Mouse (Mus musculus): ENCODE measurements around the gene Sec14l2.

Sec14l2 gene

GRCm38 (mm10) chr11:4122742-4123579 is at the start of gene Sec14l2:
TSS of gene Sec14l2 (minus strand) at chr11:4123415.
- in situ Hi-C loops (cut with MboI; ENCODE audit: low pct_unique_long_range_greater_than_20kb in 1 of 2, low sequenced_read_pairs in 2 of 2, unreplicated experiment in 1 of 2) = no loop called here

DNA sequence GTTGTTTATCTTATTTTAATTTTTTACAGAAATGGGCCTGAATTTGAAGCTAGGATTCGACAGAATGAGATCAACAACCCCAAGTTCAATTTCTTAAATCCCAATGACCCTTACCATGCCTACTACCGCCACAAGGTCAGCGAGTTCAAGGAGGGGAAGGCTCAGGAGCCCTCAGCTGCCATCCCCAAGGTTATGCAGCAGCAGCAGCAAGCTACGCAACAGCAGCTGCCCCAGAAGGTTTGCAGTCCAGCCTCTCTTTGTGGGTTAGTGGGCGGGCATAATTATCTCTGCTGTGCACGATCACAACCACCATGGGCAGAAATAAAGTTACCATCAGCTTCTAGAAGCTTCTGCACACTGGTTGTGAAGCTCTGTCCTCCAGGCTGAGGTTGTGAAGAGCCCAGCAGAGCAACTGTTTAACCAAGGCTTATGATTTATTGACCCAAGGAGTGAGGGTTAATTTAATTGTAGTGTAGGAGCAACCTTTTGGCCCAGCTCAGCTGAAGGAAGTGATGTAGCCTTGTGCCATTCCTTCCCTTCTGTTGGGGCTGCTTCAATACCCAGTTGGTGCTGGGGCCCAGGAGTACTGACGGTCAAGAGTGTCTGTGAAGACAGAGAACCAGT is 43.4 kb upstream of the Sec14l2 start:
- in situ Hi-C loops (cut with MboI; ENCODE audit: low pct_unique_long_range_greater_than_20kb in 1 of 2, low sequenced_read_pairs in 2 of 2, unreplicated experiment in 1 of 2) = no loop called here

DNA sequence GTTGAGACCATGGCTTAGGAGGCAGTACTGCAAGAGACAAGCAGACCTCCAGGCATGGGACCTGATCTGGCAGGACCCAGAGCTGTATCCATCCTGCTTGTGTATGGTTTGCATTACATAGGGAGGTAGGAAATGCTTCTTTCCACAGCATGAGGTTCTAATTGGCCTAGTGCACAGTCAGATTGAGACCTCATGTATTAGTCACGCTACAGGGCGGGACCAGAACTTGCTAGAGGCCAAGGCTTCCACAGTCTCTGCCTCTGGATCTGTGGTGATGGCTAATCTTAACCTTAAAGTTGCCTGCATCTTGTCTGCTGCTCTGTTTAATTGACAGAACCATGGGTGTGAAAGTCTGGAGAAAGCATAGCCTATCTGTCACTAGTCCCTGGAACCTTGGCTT is 41.5 kb upstream of the Sec14l2 start:
- in situ Hi-C loops (cut with MboI; ENCODE audit: low pct_unique_long_range_greater_than_20kb in 1 of 2, low sequenced_read_pairs in 2 of 2, unreplicated experiment in 1 of 2) = no loop called here

DNA sequence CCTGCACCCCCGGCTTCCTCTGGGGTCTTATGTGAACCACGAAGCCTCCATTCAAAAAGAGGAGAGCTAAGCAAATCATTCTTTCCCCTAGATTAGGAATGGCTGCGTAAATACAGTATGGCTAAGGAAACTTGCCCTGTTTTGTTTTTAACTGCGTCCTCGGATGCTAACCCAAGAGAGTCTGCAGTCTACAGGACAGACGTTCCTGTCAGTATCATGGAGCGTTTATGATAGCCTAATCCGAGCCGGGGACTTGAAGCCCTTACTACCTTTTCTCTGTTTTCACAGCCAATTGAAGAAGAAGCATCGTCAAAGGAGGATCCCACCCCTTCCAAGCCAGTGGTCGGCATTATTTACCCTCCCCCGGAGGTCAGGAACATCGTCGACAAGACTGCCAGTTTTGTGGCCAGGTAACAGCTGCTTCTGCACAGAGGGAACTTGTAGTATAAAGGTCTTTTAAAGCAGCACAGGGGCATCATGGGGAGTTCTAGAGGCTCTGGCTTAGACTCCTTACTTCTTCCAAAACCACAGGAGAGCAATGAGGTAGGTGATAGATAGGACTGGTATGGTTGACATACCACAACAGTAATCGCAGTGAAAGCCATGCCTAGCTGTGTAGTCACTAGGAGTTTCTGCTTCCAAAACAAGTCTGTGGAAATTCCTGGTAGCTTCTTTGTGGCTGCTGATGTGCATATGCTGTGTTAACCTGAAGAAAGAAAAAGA is 37.7 kb upstream of the Sec14l2 start:
- in situ Hi-C loops (cut with MboI; ENCODE audit: low pct_unique_long_range_greater_than_20kb in 1 of 2, low sequenced_read_pairs in 2 of 2, unreplicated experiment in 1 of 2) = no loop called here

- in situ Hi-C loops (cut with MboI; ENCODE audit: low pct_unique_long_range_greater_than_20kb in 1 of 2, low sequenced_read_pairs in 2 of 2, unreplicated experiment in 1 of 2) = no loop called here
These were observed 36.8 kb upstream of the Sec14l2 start, which contains the start of the genes Ccdc157 and Sf3a1 for GRCm38 (mm10) chr11:4159808-4160708. TSS of gene Ccdc157 (minus strand) at chr11:4160293. TSS of gene Sf3a1 (plus strand) at chr11:4160350.

GRCm38 (mm10) chr11:4158676-4159075 is 35.5 kb upstream of the Sec14l2 start:
- in situ Hi-C loops (cut with MboI; ENCODE audit: low pct_unique_long_range_greater_than_20kb in 1 of 2, low sequenced_read_pairs in 2 of 2, unreplicated experiment in 1 of 2) = no loop called here

DNA sequence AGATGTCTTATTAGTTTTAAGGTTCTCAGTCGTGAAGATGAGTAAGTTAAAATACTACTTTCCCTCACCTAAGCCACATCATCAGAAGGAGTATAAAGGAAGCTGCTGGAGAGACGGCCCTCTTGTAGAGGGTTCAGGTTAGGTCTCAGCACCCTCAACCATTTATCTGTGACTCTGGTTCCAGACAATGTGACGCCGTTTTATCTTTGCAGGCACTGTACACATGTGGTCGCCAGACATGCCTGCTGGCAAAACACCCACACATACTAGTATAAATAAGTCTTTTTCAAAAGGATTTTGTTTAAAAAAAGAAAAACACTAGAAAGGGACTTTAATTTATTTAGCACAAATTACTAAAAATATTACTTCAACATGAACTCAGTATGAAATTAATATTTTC is 32.4 kb upstream of the Sec14l2 start:
- in situ Hi-C loops (cut with MboI; ENCODE audit: low pct_unique_long_range_greater_than_20kb in 1 of 2, low sequenced_read_pairs in 2 of 2, unreplicated experiment in 1 of 2) = no loop called here

- in situ Hi-C loops (cut with MboI; ENCODE audit: low pct_unique_long_range_greater_than_20kb in 1 of 2, low sequenced_read_pairs in 2 of 2, unreplicated experiment in 1 of 2) = no loop called here
These were observed 30.5 kb upstream of the Sec14l2 start for GRCm38 (mm10) chr11:4153694-4154093.

DNA sequence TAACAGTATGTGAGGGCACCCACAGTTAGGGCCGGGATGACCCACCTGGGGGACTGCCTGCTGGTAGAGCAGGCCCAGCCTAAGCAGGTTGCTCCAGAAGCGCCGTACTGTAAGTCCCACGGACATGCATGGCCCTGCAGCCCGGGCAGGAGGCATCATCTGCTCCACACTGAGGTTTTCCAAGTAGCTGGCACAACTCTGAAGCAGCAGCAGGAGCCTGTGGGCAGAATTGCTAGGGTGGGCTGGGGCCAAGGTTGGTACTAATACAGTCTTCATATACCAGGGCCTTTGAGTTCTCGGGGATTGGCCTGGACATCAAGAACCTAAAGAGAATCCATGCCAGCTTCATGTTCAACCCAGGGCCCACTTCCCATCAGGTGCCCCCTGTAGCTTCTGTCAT is 26.7 kb upstream of the Sec14l2 start:
- in situ Hi-C loops (cut with MboI; ENCODE audit: low pct_unique_long_range_greater_than_20kb in 1 of 2, low sequenced_read_pairs in 2 of 2, unreplicated experiment in 1 of 2) = no loop called here

- in situ Hi-C loops (cut with MboI; ENCODE audit: low pct_unique_long_range_greater_than_20kb in 1 of 2, low sequenced_read_pairs in 2 of 2, unreplicated experiment in 1 of 2) = no loop called here
These were observed 25.4 kb upstream of the Sec14l2 start for GRCm38 (mm10) chr11:4148536-4149156.

DNA sequence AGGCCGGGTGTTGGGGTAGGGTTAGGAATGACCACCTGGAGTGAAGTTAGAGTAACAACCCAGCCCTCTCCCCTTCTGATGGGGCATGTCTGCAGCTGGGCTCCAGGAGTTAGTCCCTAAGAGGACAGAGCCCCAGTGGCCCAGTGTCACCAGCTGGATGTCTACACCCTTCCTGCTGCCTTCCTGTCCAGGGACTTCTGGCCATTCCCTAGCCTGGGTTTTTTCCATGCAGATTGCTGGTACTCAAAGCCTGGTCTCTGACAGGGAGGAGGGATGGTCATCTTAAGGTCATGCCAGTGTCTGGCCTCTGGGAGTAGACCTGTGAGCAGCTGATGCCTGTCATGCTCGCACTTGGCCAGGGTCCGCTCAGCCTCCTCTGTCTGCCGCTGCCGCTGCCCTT is 24.9 kb upstream of the Sec14l2 start:
- in situ Hi-C loops (cut with MboI; ENCODE audit: low pct_unique_long_range_greater_than_20kb in 1 of 2, low sequenced_read_pairs in 2 of 2, unreplicated experiment in 1 of 2) = no loop called here

- in situ Hi-C loops (cut with MboI; ENCODE audit: low pct_unique_long_range_greater_than_20kb in 1 of 2, low sequenced_read_pairs in 2 of 2, unreplicated experiment in 1 of 2) = no loop called here
These were observed 23.9 kb upstream of the Sec14l2 start for GRCm38 (mm10) chr11:4147098-4147497.

DNA sequence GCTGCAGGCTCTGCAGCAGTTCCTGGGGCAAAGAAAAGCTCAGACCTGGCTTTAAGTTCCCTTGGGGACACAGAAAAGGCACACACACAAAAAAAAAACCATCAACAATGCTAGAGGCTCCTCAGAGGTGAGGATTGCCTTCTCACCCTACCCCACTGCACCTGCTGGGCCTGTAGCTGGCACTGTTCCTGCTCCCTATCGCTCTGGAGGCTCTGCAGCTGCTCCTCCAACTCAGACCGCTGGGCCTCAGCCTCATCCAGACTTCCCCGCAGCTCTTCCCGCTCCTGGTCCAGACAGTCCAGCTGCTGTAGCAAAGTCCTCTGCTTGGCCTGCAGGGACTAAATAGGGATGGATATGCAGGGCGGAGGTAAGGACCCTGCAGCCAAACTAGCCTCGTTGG is 23.2 kb upstream of the Sec14l2 start:
- in situ Hi-C loops (cut with MboI; ENCODE audit: low pct_unique_long_range_greater_than_20kb in 1 of 2, low sequenced_read_pairs in 2 of 2, unreplicated experiment in 1 of 2) = no loop called here

- in situ Hi-C loops (cut with MboI; ENCODE audit: low pct_unique_long_range_greater_than_20kb in 1 of 2, low sequenced_read_pairs in 2 of 2, unreplicated experiment in 1 of 2) = no loop called here
These were observed 20.3 kb upstream of the Sec14l2 start for GRCm38 (mm10) chr11:4143281-4144062.

DNA sequence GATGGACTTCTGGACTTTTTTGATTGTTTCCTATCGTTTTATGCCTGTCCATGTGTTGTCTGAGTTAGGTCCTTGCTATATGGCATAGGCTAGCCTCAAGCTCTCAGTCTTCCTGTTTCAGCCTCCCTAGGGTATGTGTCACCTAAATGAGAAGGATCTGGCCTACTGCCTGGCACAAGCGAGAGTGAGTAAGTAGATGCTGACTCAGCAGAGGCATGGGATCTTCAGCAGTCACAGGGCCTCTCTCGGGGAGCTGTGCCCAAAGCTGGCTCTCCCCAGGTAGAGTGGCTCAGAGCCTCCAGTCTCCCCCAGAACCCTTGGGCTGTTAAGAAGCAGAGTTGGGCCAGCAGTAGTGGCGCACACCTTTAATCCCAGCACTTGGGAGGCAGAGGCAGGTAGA is 19.1 kb upstream of the Sec14l2 start:
- in situ Hi-C loops (cut with MboI; ENCODE audit: low pct_unique_long_range_greater_than_20kb in 1 of 2, low sequenced_read_pairs in 2 of 2, unreplicated experiment in 1 of 2) = no loop called here

DNA sequence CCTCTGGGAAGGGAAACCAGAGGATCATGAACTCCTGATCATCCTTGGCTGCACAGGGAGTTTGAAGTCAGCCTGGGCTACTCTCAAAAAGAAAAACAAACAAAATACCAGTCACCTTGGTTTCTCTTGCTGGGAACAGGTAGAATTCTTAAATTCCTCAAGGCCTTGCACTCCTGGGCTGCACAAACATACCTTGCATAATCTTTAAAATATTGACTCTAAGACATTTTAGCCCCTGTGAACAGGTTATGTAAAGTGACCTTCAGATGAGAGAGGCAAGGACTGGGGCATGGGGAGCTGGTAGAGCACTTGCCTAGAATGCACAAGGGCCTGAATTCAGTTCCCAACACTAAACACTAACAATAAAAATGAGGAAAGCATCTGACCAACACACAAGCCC is 18.3 kb upstream of the Sec14l2 start:
- in situ Hi-C loops (cut with MboI; ENCODE audit: low pct_unique_long_range_greater_than_20kb in 1 of 2, low sequenced_read_pairs in 2 of 2, unreplicated experiment in 1 of 2) = no loop called here

DNA sequence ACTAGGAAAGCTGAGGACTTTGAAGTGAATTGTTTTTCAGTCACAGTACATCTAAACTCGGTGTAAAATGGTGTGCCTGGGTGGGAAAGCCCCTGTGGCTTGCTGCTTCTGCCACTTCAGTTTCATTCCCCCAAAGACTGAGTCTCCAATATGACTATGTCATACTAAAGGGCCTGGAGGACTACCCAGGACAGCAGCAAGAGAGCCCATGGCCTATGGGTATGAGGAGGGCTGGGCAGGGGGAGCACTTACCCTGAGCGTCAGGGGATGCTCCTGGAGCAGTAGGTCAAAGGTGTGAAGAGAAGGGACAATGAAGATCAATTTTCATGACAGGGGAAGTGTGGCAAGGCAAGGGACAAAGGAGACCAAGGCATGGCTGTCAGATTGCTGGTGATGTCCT is 15.7 kb upstream of the Sec14l2 start:
- in situ Hi-C loops (cut with MboI; ENCODE audit: low pct_unique_long_range_greater_than_20kb in 1 of 2, low sequenced_read_pairs in 2 of 2, unreplicated experiment in 1 of 2) = no loop called here
